Mouse (Mus musculus) liver, embryonic 14.5 days (tissue): Measurements from ENCODE around the gene Cyp2d10. TPM values are rescaled to one million over a fixed set of nuclear protein-coding genes. Genes with fewer than 3 reads are reported as not detected.
A peak's percentile ranks its signal among the peaks of the same experiment; 100 is the strongest.

Experiments
- ATAC-seq: fragments of 200-750 bp; cut with Nextera tagmentation; 2 replicates; pipeline ENCODE4 v1.8.0; 2017; ENCODE audit warnings: moderate number of reproducible peaks, mild to moderate bottlenecking, moderate library complexity; ENCODE audit not compliant: insufficient read depth
- DNase-seq, 3 experiments: peaks; one replicate each; pipeline ENCODE4 v3.0.0-alpha.2; 2012 to 2013; ENCODE audit warnings: low read depth in 3 of 3, low spot score in 3 of 3
- H3K27ac ChIP-seq: fragments of 300-500 bp; sonication (generic); 2 replicates; pipeline ENCODE4 v1.5.1; 2014; ENCODE audit warnings: moderate library complexity, mild to moderate bottlenecking, control low read depth, inconsistent platforms
- H3K27me3 ChIP-seq: fragments of 300-500 bp; sonication (generic); 2 replicates; pipeline ENCODE4 v1.6.1; 2014; ENCODE audit warnings: mild to moderate bottlenecking, low read length, moderate library complexity; ENCODE audit not compliant: control insufficient read depth, insufficient read depth
- H3K36me3 ChIP-seq: fragments of 300-500 bp; sonication (generic); replicated peaks from 2 replicates; pipeline ENCODE4 v1.6.1; 2014; ENCODE audit warnings: low read depth; ENCODE audit not compliant: control insufficient read depth, insufficient read depth
- H3K4me1 ChIP-seq, 2 experiments: fragments of 200-500 bp in 1 of 2; fragments of 300-500 bp in 1 of 2; sonication (generic) in 1 of 2; replicated peaks; 2 replicates each; pipeline ENCODE4 v1.6.1; 2012 to 2014; ENCODE audit warnings: antibody characterized with exemption in 1 of 2, inconsistent platforms in 1 of 2, low read length in 1 of 2; ENCODE audit not compliant: control insufficient read depth in 2 of 2, insufficient read depth in 2 of 2
- H3K4me2 ChIP-seq: fragments of 300-500 bp; sonication (generic); 2 replicates; pipeline ENCODE4 v1.6.1; 2014; ENCODE audit warnings: low read depth, mild to moderate bottlenecking, control low read depth, moderate library complexity
- H3K4me3 ChIP-seq, 2 experiments: fragments of 200-500 bp in 1 of 2; fragments of 300-500 bp in 1 of 2; sonication (generic) in 1 of 2; 2 replicates each; pipeline ENCODE4 v1.5.1; 2012 to 2014; ENCODE audit warnings: low read depth in 2 of 2, low read length in 2 of 2, mild to moderate bottlenecking in 2 of 2, control low read depth in 1 of 2, inconsistent platforms in 1 of 2, moderate library complexity in 1 of 2; ENCODE audit not compliant: insufficient read depth in 1 of 2
- H3K9ac ChIP-seq: fragments of 300-500 bp; sonication (generic); replicated peaks from 2 replicates; pipeline ENCODE4 v1.6.1; 2014; ENCODE audit warnings: mild to moderate bottlenecking, control low read depth, moderate library complexity
- H3K9me3 ChIP-seq: fragments of 300-500 bp; sonication (generic); 2 replicates; pipeline ENCODE4 v1.6.1; 2016; ENCODE audit warnings: low read length, mixed read lengths; ENCODE audit not compliant: control insufficient read depth
- CTCF ChIP-seq: IDR thresholded peaks from 2 replicates; pipeline ENCODE4 v1.5.1; 2016; ENCODE audit warnings: antibody characterized with exemption, low read depth, control low read depth
- EP300 ChIP-seq: IDR thresholded peaks from 2 replicates; pipeline ENCODE4 v1.6.1; 2016; ENCODE audit warnings: antibody characterized with exemption, low read depth
- WGBS: fragments of 180-500 bp; shearing (Covaris S2); extraction: QIAGEN DNeasy Blood & Tissue Kit; methylation state at CpG from one replicate; pipeline ENCODE4 v1.1.7; 2014; ENCODE audit not compliant: insufficient replicate concordance; 5-methylcytosine and 5-hydroxymethylcytosine counted together
- polyA plus RNA-seq, 2 experiments: library from polyadenylated mRNA; depleted of rRNA in 1 of 2; stranded (reverse) in 1 of 2; unstranded in 1 of 2; fragments of >200 nt; fragmentation: Nextera tagmentation in 1 of 2; extraction: Ambion mirVana in 1 of 2; gene quantifications; 2 replicates each; pipeline versions ENCODE4 v1.2.1 to v1.2.3; 2012 to 2014

The Cyp2d10 gene
- polyA plus RNA-seq, 2 experiments: 19.8 to 48.1 TPM

GRCm38 (mm10) chr15:82382441-82382840 is 24.6 kb downstream of the Cyp2d10 start:
- no peak for DNase-seq
- 48% methylated on average over 2 of the region's 2 CpGs for WGBS
- no peak for TF ChIP-seq EP300
- H3K36me3 ChIP-seq: no peaks in the 10 kb centered on the region
- no peak overlapping the region for H3K27ac ChIP-seq
- H3K9me3 ChIP-seq: no peaks in the 10 kb centered on the region
- H3K9ac ChIP-seq: no peak overlapping the region
- H3K4me3 ChIP-seq: no peak overlapping the region
- ATAC-seq: no peak
- no peaks in the 10 kb centered on the region for H3K27me3 ChIP-seq
- H3K4me2 ChIP-seq: no peak overlapping the region
- peaks cover 0 to 9% of the 10 kb centered on the region in 2 experiments; a peak in 2 of 4 replicates for H3K4me1 ChIP-seq

DNA sequence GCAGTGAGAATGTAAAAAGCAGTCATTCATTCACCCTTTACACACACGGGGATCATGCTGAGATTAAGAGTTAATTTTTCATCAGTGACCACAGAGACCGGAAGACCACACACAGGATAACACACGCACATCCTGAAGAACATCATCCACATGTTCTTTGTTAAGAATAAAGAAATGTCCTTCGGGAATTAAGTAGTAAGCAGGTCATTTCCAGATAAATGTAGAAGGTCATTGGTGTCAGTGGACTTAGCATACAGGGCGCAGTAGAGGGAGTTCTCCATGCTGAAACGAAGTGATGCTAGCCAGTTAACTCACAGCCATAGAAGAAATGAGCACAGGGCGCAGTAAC is 26.3 kb downstream of the Cyp2d10 start:
- Histone ChIP-seq H3K27ac (no peak overlapping the region), H3K27me3 (no peaks in the 10 kb centered on the region), H3K4me1 (peaks cover 0 to 11% of the 10 kb centered on the region in 2 experiments; a peak in 2 of 4 replicates), H3K9ac (no peak overlapping the region), H3K9me3 (no peaks in the 10 kb centered on the region), H3K36me3 (no peaks in the 10 kb centered on the region), H3K4me3 (peak overlapping the region in 1 of 2 experiments; percentile 28; a peak in 1 of 4 replicates), H3K4me2 (peak overlapping the region; percentile 27)
- ATAC-seq (no peak), DNase-seq (no peak)
- TF ChIP-seq EP300 (no peak), CTCF (no peak)
- WGBS: 35% methylated on average over 7 of the region's 7 CpGs

DNA sequence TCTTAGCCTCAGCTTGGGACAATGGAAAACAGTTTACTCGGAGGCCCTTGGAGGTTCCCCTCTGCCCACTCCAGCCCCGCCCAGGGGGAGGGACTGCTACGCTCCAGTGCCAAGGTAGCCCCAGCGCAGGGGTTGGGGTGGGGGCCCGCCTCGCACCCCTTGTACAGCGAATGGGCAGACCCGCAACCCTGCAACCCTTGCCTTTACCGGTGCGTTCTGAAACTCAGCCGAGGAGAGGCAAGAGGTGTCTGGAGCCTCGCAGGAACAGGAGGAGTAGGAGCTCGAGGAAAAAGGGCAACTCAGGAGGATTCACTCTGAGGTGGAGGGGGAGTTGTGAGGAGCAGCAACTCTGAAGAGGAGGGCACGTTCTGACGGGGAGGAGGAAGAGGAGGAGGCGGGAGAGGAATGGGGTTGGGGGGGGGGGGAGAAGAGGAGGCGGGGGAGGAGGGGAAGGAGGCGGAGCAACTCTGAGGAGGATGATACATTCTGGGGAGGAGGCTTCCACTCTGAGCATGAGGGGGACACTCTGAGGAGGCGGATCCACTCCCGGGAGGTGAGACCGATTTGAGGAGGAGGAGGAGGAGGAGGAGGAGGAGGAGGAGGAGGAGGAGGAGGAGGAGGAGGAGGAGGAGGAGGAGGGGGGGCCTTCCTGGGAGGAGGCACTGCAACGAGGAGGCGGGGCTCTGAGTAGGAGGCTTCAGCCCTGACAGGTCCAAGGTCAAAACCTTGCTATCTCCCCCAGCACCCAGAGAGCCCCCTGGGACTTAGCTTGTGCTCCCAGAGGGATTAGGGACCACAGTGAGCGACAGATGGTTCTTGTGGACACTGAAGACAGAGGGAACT is 26.9 kb downstream of the Cyp2d10 start, which contains the start of gene Cyp2d22:
Gene Cyp2d22, minus strand, starts transcription at position 390 of the 843 bp plus-strand sequence.
- no peaks in the 10 kb centered on the region for H3K9me3 ChIP-seq
- H3K27me3 ChIP-seq: no peaks in the 10 kb centered on the region
- no peaks in the 10 kb centered on the region for H3K36me3 ChIP-seq
- H3K4me2 ChIP-seq: peak within 1 kb of the TSS; percentile 50
- no peak within 1 kb of the TSS for H3K9ac ChIP-seq
- TF ChIP-seq CTCF (no peak), EP300 (no peak)
- peak within 1 kb of the TSS; percentile 40 to 53 for H3K4me3 ChIP-seq
- H3K27ac ChIP-seq: no peak within 1 kb of the TSS; the same call in 1 of the 2 replicates
- 2% methylated on average over 18 of the region's 24 CpGs for WGBS
- H3K4me1 ChIP-seq: peaks cover 0 to 11% of the 10 kb centered on the region in 2 experiments; a peak in 2 of 4 replicates
- DNase-seq (no peak), ATAC-seq (peak; percentile 63)

DNA sequence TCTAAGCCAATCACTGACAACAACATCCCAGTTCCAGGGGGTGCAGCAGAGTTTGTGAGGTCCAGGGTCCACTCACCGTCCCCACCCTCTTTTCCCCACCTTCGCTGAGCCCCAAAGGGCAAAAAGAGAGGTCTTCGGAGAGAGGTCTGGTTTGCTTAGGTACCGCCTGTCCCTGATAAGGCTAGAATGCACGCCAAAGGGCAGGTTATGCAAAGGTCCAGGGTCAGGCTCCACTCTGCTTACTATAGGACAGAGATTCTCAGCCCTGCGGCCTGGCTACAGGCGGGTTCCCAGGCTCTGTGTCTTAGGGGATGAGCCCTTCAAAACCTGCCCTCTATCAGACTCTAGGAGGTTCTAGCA is 27.5 kb downstream of the Cyp2d10 start:
- peak; percentile 77 for ATAC-seq
- Histone ChIP-seq H3K4me1 (peaks cover 0 to 11% of the 10 kb centered on the region in 2 experiments; a peak in 2 of 4 replicates), H3K4me2 (peak overlapping the region; percentile 50), H3K4me3 (peak overlapping the region; percentile 40 to 53), H3K27me3 (no peaks in the 10 kb centered on the region), H3K27ac (no peak overlapping the region), H3K9ac (no peak overlapping the region), H3K36me3 (no peaks in the 10 kb centered on the region), H3K9me3 (no peaks in the 10 kb centered on the region)
- 26% methylated on average over 7 of the region's 7 CpGs for WGBS
- TF ChIP-seq CTCF (no peak), EP300 (no peak)
- peak in 2 of 3 experiments; percentile 24 to 34 for DNase-seq
